Mouse (Mus musculus) Patski (cell line): ENCODE measurements around the gene Hs3st4. TPM values are rescaled to one million over a fixed set of nuclear protein-coding genes. Genes with fewer than 3 reads are reported as not detected.
A peak's percentile ranks its signal among the peaks of the same experiment; 100 is the strongest.

ENCODE experiments used
- ATAC-seq: fragments of 100-300 bp; one replicate; pipeline ENCODE4 v1.8.0; 2021
- CTCF ChIA-PET: fragments of 350-600 bp; sonication (Branson Sonifier 250); formaldehyde crosslinking; loops from one replicate; lab custom pipeline; 2022; ENCODE audit warnings: inconsistent platforms; lab: Charles Lee
- POLR2A ChIA-PET: fragments of 350-600 bp; sonication (Branson Sonifier 250); formaldehyde crosslinking; loops from one replicate; lab custom pipeline; 2022; ENCODE audit warnings: antibody characterized with exemption, inconsistent platforms; lab: Charles Lee
- DNase-seq: peaks from one replicate; pipeline ENCODE4 v3.0.0-alpha.2; 2011; ENCODE audit warnings: low read depth, low spot score
- H3K27me3 ChIP-seq: fragments of 371-371 bp; one replicate; pipeline ENCODE4 v1.5.1; 2021
- CTCF ChIP-seq: fragments of 100-300 bp; IDR thresholded peaks from one replicate; pipeline ENCODE4 v1.5.1; 2021
- in situ Hi-C: fragments of 300-500 bp; cut with MboI; formaldehyde crosslinking; loops from 3 replicates; pipeline ENCODE4 v1.11.1; 2018; ENCODE audit warnings: low pct_unique_long_range_greater_than_20kb, mixed read lengths
- polyA plus RNA-seq: library from polyadenylated mRNA; unstranded; gene quantifications from one replicate; pipeline ENCODE4 v1.2.3, GENCODE M21; 2021

The Hs3st4 gene
- polyA plus RNA-seq, result 2.5 TPM

DNA sequence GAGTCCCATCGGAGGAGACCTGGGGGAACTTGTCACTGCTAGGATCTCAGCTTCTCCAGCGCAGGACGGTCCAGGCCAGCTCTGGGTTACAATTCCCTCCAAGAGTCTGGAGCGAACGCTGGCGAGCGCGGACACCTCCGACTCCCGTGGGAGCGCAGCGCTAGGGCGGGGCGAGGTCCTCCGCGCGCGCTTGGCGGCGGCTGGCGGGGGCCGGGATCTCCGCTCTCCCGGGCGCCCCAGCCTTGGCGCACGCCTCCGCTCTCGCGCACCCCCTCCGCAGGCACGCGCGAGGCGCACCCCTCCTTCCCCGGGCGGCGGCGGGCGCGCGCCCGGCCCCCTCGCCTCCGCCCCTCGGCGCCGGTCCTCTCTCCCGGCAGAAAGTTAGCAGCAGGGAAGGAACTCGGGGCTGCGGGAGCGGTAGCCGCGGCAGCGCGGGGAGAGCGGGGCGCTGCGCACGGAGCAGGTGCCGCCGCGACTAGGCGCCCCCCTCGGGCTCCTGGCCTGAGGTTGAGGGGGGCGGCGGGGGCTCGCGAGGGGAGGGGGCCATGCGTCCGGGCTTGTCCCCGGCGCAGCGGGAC lies at the start of gene Hs3st4:
Gene Hs3st4 (plus strand): TSS at position 409 of the 578 bp plus-strand sequence.
- ChIA-PET POLR2A (no interaction called here), CTCF (no interaction called here)
- H3K27me3 ChIP-seq, result no peaks in the 10 kb centered on the region
- DNase-seq, result no peak
- in situ Hi-C loops, result no loop called here
- TF ChIP-seq CTCF, result no peak
- no peak for ATAC-seq

DNA sequence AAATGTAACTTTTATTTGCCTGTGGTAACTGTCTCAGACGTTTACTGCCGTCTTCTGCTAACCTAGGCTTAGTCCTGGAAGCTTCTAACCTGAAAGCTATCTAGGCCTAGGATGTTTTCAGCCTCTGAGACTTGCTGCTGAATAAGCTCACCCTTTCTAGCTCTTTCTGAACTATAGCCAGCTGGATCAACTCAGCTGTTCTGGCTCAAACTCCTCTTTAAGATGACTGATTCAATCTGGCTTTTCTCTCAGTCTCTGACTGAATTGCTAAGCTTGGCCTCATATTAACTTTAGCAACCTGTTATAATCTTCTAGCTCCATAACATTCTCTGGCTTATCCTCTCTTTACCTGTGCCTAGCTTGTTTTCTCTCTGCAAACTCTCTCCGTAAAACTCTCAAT lies 35.8 kb upstream of the Hs3st4 start:
- DNase-seq (no peak), ATAC-seq (no peak)
- in situ Hi-C loops, result no loop called here
- H3K27me3 ChIP-seq, result no peaks in the 10 kb centered on the region
- no peak for TF ChIP-seq CTCF
- POLR2A ChIA-PET, result no interaction called here
- CTCF ChIA-PET, result no interaction called here

- CTCF ChIA-PET, result no interaction called here
- POLR2A ChIA-PET, result no interaction called here
- DNase-seq (no peak), ATAC-seq (no peak)
- in situ Hi-C loops, result loop anchor here (10.0 to 25.0 kb wide), 2 partner anchors 824 to 1432 kb away; no protein-coding TSS in a partner anchor
- H3K27me3 ChIP-seq, result no peaks in the 10 kb centered on the region
- no peak for TF ChIP-seq CTCF
These were observed 19.6 kb upstream of the Hs3st4 start for GRCm38 (mm10) chr7:123963021-123963420.

DNA sequence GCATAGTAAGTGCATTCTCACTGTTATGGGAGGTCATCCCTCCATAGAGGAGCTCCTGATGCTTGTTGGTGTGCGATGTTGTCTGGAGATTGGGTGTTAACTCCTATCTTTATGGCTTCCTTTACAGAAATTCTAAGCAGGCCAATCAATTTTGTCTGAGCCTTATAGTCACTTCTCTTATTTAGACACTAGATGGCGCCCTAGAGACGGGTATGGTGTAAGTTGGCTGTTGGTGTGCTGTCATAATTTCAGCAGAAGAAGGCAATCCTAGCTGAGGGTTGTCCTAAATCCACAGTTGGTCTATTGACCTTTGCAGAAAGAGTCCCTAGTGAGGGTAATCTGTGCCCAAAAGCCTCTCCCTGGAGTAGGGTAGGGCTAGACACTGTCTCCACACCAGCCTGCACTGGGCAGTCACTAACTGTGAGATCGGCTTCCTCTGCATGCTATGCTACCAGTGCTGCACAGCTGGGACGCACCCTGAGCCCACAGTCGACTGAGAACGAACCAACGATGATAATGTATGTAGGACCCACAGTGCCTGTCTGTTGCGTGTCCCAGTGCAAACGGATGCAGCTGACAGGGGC lies 18.0 kb upstream of the Hs3st4 start:
- DNase-seq, result no peak
- ChIA-PET CTCF (interaction anchor here (1.0 kb wide), 1 partner anchor 10 kb away, joined by 5 read pairs; no protein-coding TSS in a partner anchor), POLR2A (interaction anchor here (0.7 kb wide), 1 partner anchor 62 kb away, joined by 3 read pairs; no protein-coding TSS in a partner anchor)
- no peaks in the 10 kb centered on the region for H3K27me3 ChIP-seq
- TF ChIP-seq CTCF, result peak; percentile 65
- peak; percentile 31 for ATAC-seq
- in situ Hi-C loops, result loop anchor here (10.0 to 25.0 kb wide), 2 partner anchors 823 to 1430 kb away; no protein-coding TSS in a partner anchor

DNA sequence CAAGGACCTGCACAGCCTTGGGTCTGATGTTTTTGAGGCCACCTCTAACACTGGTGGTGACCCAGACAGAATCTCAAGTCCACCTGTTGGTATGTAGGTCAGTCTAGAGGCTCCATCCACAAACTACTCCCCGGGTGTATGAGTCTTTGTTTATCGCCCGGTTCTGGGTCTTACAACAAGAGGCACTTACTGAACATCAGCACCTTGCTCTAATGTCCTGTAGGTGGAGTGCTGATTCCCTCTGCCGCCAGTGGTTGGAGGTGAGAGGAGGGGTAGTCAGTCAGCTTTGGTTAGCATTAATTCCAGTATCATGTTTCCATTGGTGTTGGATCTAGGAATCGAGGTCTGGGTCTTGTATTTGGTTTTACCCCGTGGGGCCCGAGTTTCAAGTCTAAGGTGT lies 17.2 kb upstream of the Hs3st4 start:
- peak; percentile 34 for TF ChIP-seq CTCF
- in situ Hi-C loops, result loop anchor here (10.0 to 25.0 kb wide), 2 partner anchors 822 to 1429 kb away; no protein-coding TSS in a partner anchor
- no peaks in the 10 kb centered on the region for H3K27me3 ChIP-seq
- POLR2A ChIA-PET, result interaction anchor here (0.6 to 0.7 kb wide), 2 partner anchors 62 to 1426 kb away, joined by 3 to 5 read pairs; no protein-coding TSS in a partner anchor
- DNase-seq (no peak), ATAC-seq (no peak)
- CTCF ChIA-PET, result interaction anchor here (0.9 to 1.2 kb wide), 3 partner anchors 11 to 74 kb away, joined by 3 to 5 read pairs (median 3); no protein-coding TSS in a partner anchor

- ChIA-PET CTCF (no interaction called here), POLR2A (no interaction called here)
- DNase-seq, result no peak
- ATAC-seq, result no peak
- in situ Hi-C loops, result no loop called here
- H3K27me3 ChIP-seq, result no peaks in the 10 kb centered on the region
- TF ChIP-seq CTCF, result no peak
These were observed 7.2 kb upstream of the Hs3st4 start for GRCm38 (mm10) chr7:123975441-123975840.

DNA sequence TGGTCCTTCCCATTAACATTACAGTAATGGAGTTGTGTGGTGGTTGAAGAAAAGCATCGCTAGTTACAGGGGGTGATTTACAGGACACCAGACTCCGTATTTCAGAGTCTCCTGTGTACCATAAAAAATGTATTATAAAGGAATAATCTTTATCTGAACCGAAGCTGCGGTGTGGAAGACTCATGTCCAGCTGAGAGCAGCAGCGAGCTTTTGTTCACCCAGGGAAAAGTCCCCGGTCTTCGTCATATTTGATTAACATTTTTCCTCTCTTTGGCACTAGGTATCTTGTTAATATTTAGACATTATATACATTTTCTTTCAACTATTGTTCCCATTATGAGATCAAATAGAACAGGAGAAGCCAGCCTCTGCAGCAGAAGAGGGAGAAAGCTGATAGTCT lies 1.2 kb upstream of the Hs3st4 start:
- no peak for TF ChIP-seq CTCF
- ChIA-PET CTCF (no interaction called here), POLR2A (no interaction called here)
- DNase-seq, result no peak
- H3K27me3 ChIP-seq, result no peaks in the 10 kb centered on the region
- no peak for ATAC-seq
- in situ Hi-C loops, result no loop called here

DNA sequence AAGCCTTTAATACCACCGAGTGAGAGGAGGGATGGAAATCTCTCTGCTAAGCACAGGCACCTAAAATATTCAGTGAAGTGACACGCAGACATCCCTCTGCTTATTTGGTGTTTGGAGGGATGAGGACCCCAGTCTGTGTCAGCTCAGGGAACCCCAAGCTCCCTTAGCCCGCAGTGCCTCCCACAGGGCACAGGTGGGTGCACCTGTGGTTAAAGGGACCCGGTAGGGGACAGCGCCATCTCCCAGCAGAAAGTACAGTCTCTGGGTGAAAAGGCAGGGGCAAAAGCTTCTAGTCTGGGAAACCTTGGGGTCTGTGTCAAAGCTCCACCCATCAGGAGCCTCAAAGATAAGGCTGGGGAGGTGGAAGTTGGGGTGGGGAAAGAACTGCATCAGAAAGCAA lies 659 bp upstream of the Hs3st4 start:
- ChIA-PET POLR2A (no interaction called here), CTCF (no interaction called here)
- no peak for TF ChIP-seq CTCF
- in situ Hi-C loops, result no loop called here
- H3K27me3 ChIP-seq, result no peaks in the 10 kb centered on the region
- no peak for ATAC-seq
- no peak for DNase-seq

DNA sequence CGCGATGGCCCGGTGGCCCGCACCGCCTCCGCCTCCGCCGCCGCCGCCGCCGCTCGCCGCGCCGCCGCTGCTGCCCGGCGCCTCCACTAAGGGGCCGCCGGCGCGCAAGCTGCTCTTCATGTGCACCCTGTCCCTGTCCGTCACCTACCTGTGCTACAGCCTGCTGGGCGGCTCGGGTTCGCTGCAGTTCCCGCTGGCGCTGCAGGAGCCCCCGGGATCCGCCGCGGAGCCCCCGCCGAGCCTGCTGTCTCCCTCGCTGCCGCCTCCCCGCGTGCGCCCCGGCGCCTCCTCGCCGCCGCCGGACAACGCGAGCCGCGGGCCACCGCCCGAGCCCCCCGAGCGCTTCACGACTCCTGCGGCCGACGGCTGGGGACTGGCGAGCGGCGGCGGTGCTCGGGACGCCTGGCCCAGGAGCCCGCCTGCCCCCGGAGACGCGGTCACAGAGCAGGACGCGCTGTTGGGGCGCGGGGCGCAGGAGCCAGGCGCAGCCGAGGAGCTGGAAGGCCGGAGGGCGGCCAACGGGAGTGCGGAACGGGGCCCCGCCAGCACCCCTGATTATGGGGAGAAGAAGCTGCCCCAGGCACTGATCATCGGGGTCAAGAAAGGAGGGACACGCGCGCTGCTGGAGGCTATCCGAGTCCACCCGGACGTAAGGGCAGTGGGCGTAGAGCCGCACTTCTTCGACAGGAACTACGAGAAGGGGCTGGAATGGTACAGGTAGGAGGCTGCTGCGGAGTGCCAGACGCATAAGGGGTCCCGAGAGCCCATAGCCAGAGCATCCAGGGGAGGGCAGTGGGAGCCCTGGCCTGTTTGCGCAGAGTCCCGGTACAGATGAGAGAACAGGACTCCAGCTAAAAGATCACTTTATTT lies 743 bp downstream of the Hs3st4 start:
- ChIA-PET POLR2A (interaction anchor here (0.7 kb wide), 1 partner anchor 44 kb away, joined by 3 read pairs; no protein-coding TSS in a partner anchor), CTCF (no interaction called here)
- H3K27me3 ChIP-seq, result no peaks in the 10 kb centered on the region
- ATAC-seq, result peak; percentile 20
- no peak for TF ChIP-seq CTCF
- in situ Hi-C loops, result no loop called here
- DNase-seq, result no peak

- no peak for DNase-seq
- ATAC-seq, result no peak
- in situ Hi-C loops, result no loop called here
- ChIA-PET POLR2A (no interaction called here), CTCF (no interaction called here)
- H3K27me3 ChIP-seq, result no peaks in the 10 kb centered on the region
- TF ChIP-seq CTCF, result no peak
These were observed 9.5 kb downstream of the Hs3st4 start for GRCm38 (mm10) chr7:123992121-123992520.
